Mouse (Mus musculus): ENCODE data around the gene Gsdma3. TPM values are rescaled to one million over a fixed set of nuclear protein-coding genes. Genes with fewer than 3 reads are reported as not detected.

Gene Gsdma3
- polyA plus RNA-seq, 1 experiment from 2014 or later = not detected

Other genes with a start within 250 kb of the Gsdma3 start
- gene Tcap, start 242.5 kb upstream of the Gsdma3 start, polyA plus RNA-seq (2015; fragmentation: Nextera tagmentation; extraction: Ambion mirVana) = 6.7 and 8.0 TPM in 2 replicates
- gene Pnmt, start 239.9 kb upstream of the Gsdma3 start, polyA plus RNA-seq (2015; fragmentation: Nextera tagmentation; extraction: Ambion mirVana) = 0.13 TPM in 1 of 2 replicates, not detected in the other
- gene Pgap3, start 225.9 kb upstream of the Gsdma3 start, polyA plus RNA-seq (2015; fragmentation: Nextera tagmentation; extraction: Ambion mirVana) = 15.0 and 16.2 TPM in 2 replicates
- 39.3 and 41.4 TPM in 2 replicates for gene Erbb2, start 213.9 kb upstream of the Gsdma3 start, polyA plus RNA-seq (2015; fragmentation: Nextera tagmentation; extraction: Ambion mirVana)
- gene Mien1, start 187.4 kb upstream of the Gsdma3 start, polyA plus RNA-seq (2015; fragmentation: Nextera tagmentation; extraction: Ambion mirVana) = 87.5 and 97.5 TPM in 2 replicates
- 45.6 and 47.6 TPM in 2 replicates for gene Grb7, start 180.0 kb upstream of the Gsdma3 start, polyA plus RNA-seq (2015; fragmentation: Nextera tagmentation; extraction: Ambion mirVana)
- gene Ikzf3, start 80.3 kb upstream of the Gsdma3 start, polyA plus RNA-seq (2015; fragmentation: Nextera tagmentation; extraction: Ambion mirVana) = 0.33 and 1.1 TPM in 2 replicates
- 0.18 TPM in 1 of 2 replicates, not detected in the other for gene Zpbp2, start 75.3 kb upstream of the Gsdma3 start, polyA plus RNA-seq (2015; fragmentation: Nextera tagmentation; extraction: Ambion mirVana)
- gene Ormdl3, start 39.0 kb upstream of the Gsdma3 start, polyA plus RNA-seq (2015; fragmentation: Nextera tagmentation; extraction: Ambion mirVana) = 50.8 and 51.2 TPM in 2 replicates
- gene Lrrc3c, start 28.1 kb upstream of the Gsdma3 start, polyA plus RNA-seq (2015; fragmentation: Nextera tagmentation; extraction: Ambion mirVana) = not detected in 2 replicates
- gene Gm12355, start 699 bp upstream of the Gsdma3 start, polyA plus RNA-seq (2015; fragmentation: Nextera tagmentation; extraction: Ambion mirVana) = 0.69 and 1.2 TPM in 2 replicates
- gene Gsdma2, start 20.4 kb downstream of the Gsdma3 start, polyA plus RNA-seq (2015; fragmentation: Nextera tagmentation; extraction: Ambion mirVana) = not detected in 2 replicates
- gene Gsdma, start 38.0 kb downstream of the Gsdma3 start, polyA plus RNA-seq (2015; fragmentation: Nextera tagmentation; extraction: Ambion mirVana) = 0.09 TPM in 1 of 2 replicates, not detected in the other
- gene Psmd3, start 56.2 kb downstream of the Gsdma3 start, polyA plus RNA-seq (2015; fragmentation: Nextera tagmentation; extraction: Ambion mirVana) = 165 and 177 TPM in 2 replicates
- gene Csf3, start 74.9 kb downstream of the Gsdma3 start, polyA plus RNA-seq (2015; fragmentation: Nextera tagmentation; extraction: Ambion mirVana) = not detected in 2 replicates
- 56.6 and 57.8 TPM in 2 replicates for gene Med24, start 103.1 kb downstream of the Gsdma3 start, polyA plus RNA-seq (2015; fragmentation: Nextera tagmentation; extraction: Ambion mirVana)
- gene Thra, start 114.3 kb downstream of the Gsdma3 start, polyA plus RNA-seq (2015; fragmentation: Nextera tagmentation; extraction: Ambion mirVana) = 36.3 and 36.4 TPM in 2 replicates
- gene Nr1d1, start 149.0 kb downstream of the Gsdma3 start, polyA plus RNA-seq (2015; fragmentation: Nextera tagmentation; extraction: Ambion mirVana) = 1.4 and 1.6 TPM in 2 replicates
- 19.4 and 20.3 TPM in 2 replicates for gene Msl1, start 169.2 kb downstream of the Gsdma3 start, polyA plus RNA-seq (2015; fragmentation: Nextera tagmentation; extraction: Ambion mirVana)
- gene Casc3, start 178.5 kb downstream of the Gsdma3 start, polyA plus RNA-seq (2015; fragmentation: Nextera tagmentation; extraction: Ambion mirVana) = 33.2 and 36.6 TPM in 2 replicates
- gene Rapgefl1, start 210.4 kb downstream of the Gsdma3 start, polyA plus RNA-seq (2015; fragmentation: Nextera tagmentation; extraction: Ambion mirVana) = 1.3 and 1.4 TPM in 2 replicates
- gene Wipf2, start 237.3 kb downstream of the Gsdma3 start, polyA plus RNA-seq (2015; fragmentation: Nextera tagmentation; extraction: Ambion mirVana) = 4.6 and 4.8 TPM in 2 replicates